Mouse (Mus musculus): Measurements from ENCODE around the gene Wdr4. TPM values are rescaled to one million over a fixed set of nuclear protein-coding genes. Genes with fewer than 3 reads are reported as not detected.

The Wdr4 gene
- total RNA-seq, 2 experiments from 2014 or later: 22.1 to 25.0 TPM

- DNase-seq (ENCODE audit: low spot score in 2 of 2): no peak
Observed at GRCm38 (mm10) chr17:31448519-31448918, 71.3 kb downstream of the Wdr4 start.

DNA sequence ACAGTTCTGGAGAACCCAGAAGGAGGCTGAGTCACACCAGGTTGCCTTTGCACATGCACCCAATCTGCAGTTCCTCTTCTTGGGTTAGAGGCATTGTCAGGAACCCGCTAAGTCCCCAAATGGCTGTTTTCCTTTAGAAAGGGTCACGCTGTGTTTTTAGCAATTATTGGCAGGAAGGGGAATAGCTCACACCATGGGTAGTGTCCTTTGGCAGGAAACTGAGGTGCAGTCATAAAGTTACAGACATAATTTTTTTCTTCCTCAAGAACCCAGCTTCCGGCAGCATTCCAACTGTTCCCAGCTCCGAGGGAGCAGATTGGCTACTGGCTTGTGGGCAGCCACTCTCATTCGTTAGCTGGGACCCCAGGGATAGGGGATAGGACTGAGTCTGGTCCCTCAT is 72.0 kb downstream of the Wdr4 start:
- DNase-seq (ENCODE audit: low spot score in 2 of 2): no peak

- no peak for DNase-seq (ENCODE audit: low spot score in 2 of 2)
Observed at GRCm38 (mm10) chr17:31445061-31445731, 74.6 kb downstream of the Wdr4 start.

Small RNAs within 50 kb of the gene (microRNA-seq; reads per million reads assigned to microRNA genes)
- gene Gm24970: 0 to 0.25 reads per million in 2 experiments

Other genes starting within 250 kb of the Wdr4 start
- 10 to 100 TPM; 15.4 to 16.7 TPM for gene Rsph1, start 242.6 kb downstream of the Wdr4 start, total RNA-seq (2021)
- 1 to 10 TPM; 6.2 to 6.3 TPM for gene Slc37a1, start 233.2 kb downstream of the Wdr4 start, total RNA-seq (2021)
- gene Pde9a, start 133.8 kb downstream of the Wdr4 start, total RNA-seq (2021): 10 to 100 TPM; 19.8 to 23.9 TPM
- 100 to 1,000 TPM; 245 to 254 TPM for gene Ndufv3, start 135 bp upstream of the Wdr4 start, total RNA-seq (2021)
- gene Pknox1, start 44.8 kb upstream of the Wdr4 start, total RNA-seq (2021): 10 to 100 TPM; 10.3 to 15.0 TPM
- 10 to 100 TPM; 58.5 to 61.6 TPM for gene Cbs, start 117.3 kb upstream of the Wdr4 start, total RNA-seq (2021)
- 100 to 1,000 TPM; 123 to 125 TPM for gene U2af1, start 138.9 kb upstream of the Wdr4 start, total RNA-seq (2021)
- gene Cryaa, start 157.8 kb upstream of the Wdr4 start, total RNA-seq (2021): not detected